Comparison of ENCODE assay signal across 8 mouse cellular contexts in genomic region chr12:116281427-116282281, GRCm38 (mm10). TPM values are rescaled to one million over a fixed set of nuclear protein-coding genes. Genes with fewer than 3 reads are reported as not detected.
DNase-seq lines count a peak whose midpoint lies in the region; ATAC-seq and TF ChIP-seq lines count a peak whose summit lies in the region.

No protein-coding gene starts in this region.

- H3K4me1 ChIP-seq in heart, adult 2 months (ENCODE audit: control insufficient read depth, insufficient read depth, low read length): no peaks in the 10 kb centered on the region; the same call in 1 of the 2 replicates
- H3K4me1 ChIP-seq in liver, embryonic 11.5 days (replicated peaks; ENCODE audit: control insufficient read depth, insufficient read depth, low read length): peaks cover 24% of the 10 kb centered on the region
- 0 out of 2 replicates have a peak, but pooled peaks cover 3% of the 10 kb centered on the region for H3K4me1 ChIP-seq in midbrain, postnatal 0 days (ENCODE audit: insufficient read depth, low read length)
- no peaks in the 10 kb centered on the region for H3K4me1 ChIP-seq in stomach, embryonic 15.5 days

- WGBS in heart, adult 2 months: under 1% methylated on average over 55 of the region's 55 CpGs
- under 1% methylated on average over 54 of the region's 55 CpGs for WGBS in liver, embryonic 11.5 days
- under 1% methylated on average over 39 of the region's 55 CpGs for WGBS in midbrain, postnatal 0 days
- WGBS in stomach, embryonic 15.5 days: under 1% methylated on average over 49 of the region's 55 CpGs

- no peaks in the 10 kb centered on the region; the same call in 1 of the 2 replicates for H3K79me2 ChIP-seq in heart, adult 2 months (replicated peaks; ENCODE audit: control insufficient read depth, insufficient read depth, low read length)

- H3K36me3 ChIP-seq in heart, adult 2 months (ENCODE audit: control insufficient read depth, insufficient read depth, low read length): no peaks in the 10 kb centered on the region; the same call in 1 of the 2 replicates
- H3K36me3 ChIP-seq in liver, embryonic 11.5 days (ENCODE audit: control insufficient read depth, insufficient read depth, low read length): no peaks in the 10 kb centered on the region
- H3K36me3 ChIP-seq in midbrain, postnatal 0 days (ENCODE audit: insufficient read depth, low read length): no peaks in the 10 kb centered on the region
- no peaks in the 10 kb centered on the region for H3K36me3 ChIP-seq in stomach, embryonic 15.5 days

- peak overlapping the region; percentile 86 for H3K9ac ChIP-seq in heart, adult 2 months (ENCODE audit: low read depth, low read length)
- H3K9ac ChIP-seq in liver, embryonic 11.5 days (ENCODE audit: low read depth, low read length): peak overlapping the region; percentile 93
- peak overlapping the region; percentile 94 for H3K9ac ChIP-seq in midbrain, postnatal 0 days (replicated peaks; ENCODE audit: low read length, poor library complexity, severe bottlenecking)
- H3K9ac ChIP-seq in stomach, embryonic 15.5 days: peak overlapping the region; percentile 99

- TF ChIP-seq CTCF in heart, adult 2 months (IDR thresholded peaks at IDR 0.05): no peak
- TF ChIP-seq CTCF in midbrain, postnatal 0 days (IDR thresholded peaks at IDR 0.05): no peak

- no peaks in the 10 kb centered on the region for H3K27me3 ChIP-seq in heart, adult 2 months (ENCODE audit: control insufficient read depth, insufficient read depth, low read length)
- no peaks in the 10 kb centered on the region for H3K27me3 ChIP-seq in liver, embryonic 11.5 days (replicated peaks; ENCODE audit: control insufficient read depth, insufficient read depth, low read length)
- no peaks in the 10 kb centered on the region for H3K27me3 ChIP-seq in midbrain, postnatal 0 days (ENCODE audit: insufficient read depth, low read length)
- H3K27me3 ChIP-seq in stomach, embryonic 15.5 days (replicated peaks): no peaks in the 10 kb centered on the region

- no peak for TF ChIP-seq EP300 in heart, adult 2 months (IDR thresholded peaks at IDR 0.05; ENCODE audit: insufficient read depth, low read depth, low read length)

- H3K4me2 ChIP-seq in liver, embryonic 11.5 days: peak overlapping the region; percentile 74
- H3K4me2 ChIP-seq in midbrain, postnatal 0 days (ENCODE audit: low read depth, low read length, poor library complexity, severe bottlenecking): peak overlapping the region; percentile 97
- H3K4me2 ChIP-seq in stomach, embryonic 15.5 days: peak overlapping the region; percentile 79

- peak; percentile 43 for ATAC-seq in liver, embryonic 11.5 days (replicated peaks; ENCODE audit: low FRiP score)
- no peak; the same call in none of the 2 replicates for ATAC-seq in midbrain, postnatal 0 days (ENCODE audit: low FRiP score)
- peak; percentile 36; the same call in 1 of the 2 replicates for ATAC-seq in stomach, embryonic 15.5 days (ENCODE audit: insufficient read depth, low FRiP score, low read depth)

- TF ChIP-seq POLR2A in heart, adult 2 months (IDR thresholded peaks at IDR 0.05; ENCODE audit: insufficient read depth, low read depth, low read length): no peak

- peak; percentile 41 to 45 for DNase-seq in B cell, adult 2 months
- peak; percentile 70 for DNase-seq in R1 (ENCODE audit: low read depth, low spot score)
- peak; percentile 12 for DNase-seq in embryo, embryonic 11 days
- peak; percentile 41 to 59 for DNase-seq in heart, adult 2 months
- peak; percentile 32 for DNase-seq in kidney, adult 9 months
- peak; percentile 65 for DNase-seq in liver, embryonic 11.5 days (ENCODE audit: low spot score)
- DNase-seq in midbrain, postnatal 0 days (ENCODE audit: low spot score): peak; percentile 1

- intact Hi-C loops in heart, adult 2 months (cut with DNase I): loop anchor here (2.0 to 5.0 kb wide), 4 partner anchors 36 to 341 kb away; partner anchors contain the start of genes Ncapg2 and Zfp386

- peak overlapping the region; percentile 98 for H3K4me3 ChIP-seq in heart, adult 2 months
- peak overlapping the region; percentile 98 for H3K4me3 ChIP-seq in liver, embryonic 11.5 days (ENCODE audit: low read depth, low read length)
- H3K4me3 ChIP-seq in midbrain, postnatal 0 days (ENCODE audit: low read depth, low read length): peak overlapping the region; percentile 91
- peak overlapping the region; percentile 100 for H3K4me3 ChIP-seq in stomach, embryonic 15.5 days (replicated peaks)

- H3K9me3 ChIP-seq in liver, embryonic 11.5 days (ENCODE audit: control insufficient read depth, low read length): no peaks in the 10 kb centered on the region
- no peaks in the 10 kb centered on the region for H3K9me3 ChIP-seq in midbrain, postnatal 0 days (ENCODE audit: low read length)
- no peaks in the 10 kb centered on the region for H3K9me3 ChIP-seq in stomach, embryonic 15.5 days

- peak overlapping the region; percentile 97 for H3K27ac ChIP-seq in heart, adult 2 months
- H3K27ac ChIP-seq in liver, embryonic 11.5 days (ENCODE audit: low read depth, low read length): peak overlapping the region; percentile 97
- peak overlapping the region; percentile 99 for H3K27ac ChIP-seq in midbrain, postnatal 0 days (ENCODE audit: low read depth, low read length)
- H3K27ac ChIP-seq in stomach, embryonic 15.5 days: peak overlapping the region; percentile 99

RNA-seq across cellular contexts. Expression of gene Esyt2, which starts 0.7 kb away (rescaled TPM):
- total RNA-seq in heart, adult 2 months (2021): 10 to 100 TPM; 24.6 to 27.8 TPM
- 7.5 and 11.3 TPM in 2 replicates for polyA plus RNA-seq in heart, adult 2 months (2012; rRNA removed)
- polyA plus RNA-seq in liver, embryonic 11.5 days (2014; fragmentation: Nextera tagmentation; extraction: Ambion mirVana): 20.9 and 21.1 TPM in 2 replicates
- 35.1 and 47.0 TPM in 2 replicates for total RNA-seq in midbrain, postnatal 0 days (2014; rRNA removed)
- 7.4 and 8.6 TPM in 2 replicates for polyA plus RNA-seq in midbrain, postnatal 0 days (2015; fragmentation: Nextera tagmentation; extraction: Ambion mirVana)
- polyA plus RNA-seq in stomach, embryonic 15.5 days (2015; fragmentation: Nextera tagmentation; extraction: Ambion mirVana): 28.4 and 29.9 TPM in 2 replicates

RNA-seq across cellular contexts. Expression of gene Gm11027, which starts 6.5 kb away (rescaled TPM):
- total RNA-seq in heart, adult 2 months (2021): not detected
- polyA plus RNA-seq in heart, adult 2 months (2012; rRNA removed): not detected in 2 replicates
- polyA plus RNA-seq in liver, embryonic 11.5 days (2014; fragmentation: Nextera tagmentation; extraction: Ambion mirVana): not detected in 2 replicates
- total RNA-seq in midbrain, postnatal 0 days (2014; rRNA removed): not detected in 2 replicates
- polyA plus RNA-seq in midbrain, postnatal 0 days (2015; fragmentation: Nextera tagmentation; extraction: Ambion mirVana): not detected in 2 replicates
- polyA plus RNA-seq in stomach, embryonic 15.5 days (2015; fragmentation: Nextera tagmentation; extraction: Ambion mirVana): not detected in 2 replicates

RNA-seq across cellular contexts. Expression of gene Wdr60, which starts 18.8 kb away (rescaled TPM):
- total RNA-seq in heart, adult 2 months (2021): 1 to 10 TPM; 2.3 to 2.4 TPM
- 1.8 and 2.4 TPM in 2 replicates for polyA plus RNA-seq in heart, adult 2 months (2012; rRNA removed)
- 8.7 and 12.2 TPM in 2 replicates for polyA plus RNA-seq in liver, embryonic 11.5 days (2014; fragmentation: Nextera tagmentation; extraction: Ambion mirVana)
- total RNA-seq in midbrain, postnatal 0 days (2014; rRNA removed): 11.1 and 12.8 TPM in 2 replicates
- 15.0 and 17.5 TPM in 2 replicates for polyA plus RNA-seq in midbrain, postnatal 0 days (2015; fragmentation: Nextera tagmentation; extraction: Ambion mirVana)
- polyA plus RNA-seq in stomach, embryonic 15.5 days (2015; fragmentation: Nextera tagmentation; extraction: Ambion mirVana): 17.9 and 23.1 TPM in 2 replicates

Comparison
In these comparisons a context has a peak if more than half of its experiments do, and no peak if none do; other contexts are left out.
1. DNase-seq: peak in every context shown above with its lines; median percentile 70 in R1; 65 in liver, embryonic 11.5 days; 50 in heart, adult 2 months; 43 in B cell, adult 2 months; 32 in kidney, adult 9 months; 12 in embryo, embryonic 11 days; 1 in midbrain, postnatal 0 days.